Mouse (Mus musculus) stomach, embryonic 16.5 days (tissue): Measurements from ENCODE around the gene Pcgf5. TPM values are rescaled to one million over a fixed set of nuclear protein-coding genes. Genes with fewer than 3 reads are reported as not detected.

Source experiments
- ATAC-seq: fragments of 200-750 bp; cut with Nextera tagmentation; 2 replicates; pipeline ENCODE4 v1.8.0; 2017; ENCODE audit warnings: moderate number of reproducible peaks, moderate TSS enrichment; ENCODE audit not compliant: insufficient read depth, low FRiP score
- H3K27ac ChIP-seq: fragments of 300-500 bp; sonication (generic); 2 replicates; pipeline ENCODE4 v1.5.1; 2014; ENCODE audit warnings: low read length
- H3K27me3 ChIP-seq: fragments of 300-500 bp; sonication (generic); 2 replicates; pipeline ENCODE4 v1.6.1; 2014; ENCODE audit warnings: low read length, control low read depth, mixed read lengths; ENCODE audit not compliant: control insufficient read depth, insufficient read depth
- H3K36me3 ChIP-seq: fragments of 300-500 bp; sonication (generic); 2 replicates; pipeline ENCODE4 v1.6.1; 2014; ENCODE audit warnings: low read length; ENCODE audit not compliant: control insufficient read depth, insufficient read depth
- H3K4me1 ChIP-seq: fragments of 300-500 bp; sonication (generic); 2 replicates; pipeline ENCODE4 v1.6.1; 2014; ENCODE audit warnings: low read length, control low read depth, mixed read lengths; ENCODE audit not compliant: control insufficient read depth, insufficient read depth
- H3K4me2 ChIP-seq: fragments of 300-500 bp; sonication (generic); 2 replicates; pipeline ENCODE4 v1.6.1; 2014; ENCODE audit warnings: low read depth, low read length, mixed read lengths
- H3K4me3 ChIP-seq: fragments of 300-500 bp; sonication (generic); replicated peaks from 2 replicates; pipeline ENCODE4 v1.5.1; 2014; ENCODE audit warnings: mild to moderate bottlenecking, low read length
- H3K9ac ChIP-seq: fragments of 300-500 bp; sonication (generic); 2 replicates; pipeline ENCODE4 v1.6.1; 2014; ENCODE audit warnings: low read length
- H3K9me3 ChIP-seq: fragments of 300-500 bp; sonication (generic); replicated peaks from 2 replicates; pipeline ENCODE4 v1.6.1; 2016; ENCODE audit warnings: low read length, control low read depth; ENCODE audit not compliant: control insufficient read depth
- WGBS: fragments of 180-500 bp; shearing (Covaris S2); extraction: QIAGEN DNeasy Blood & Tissue Kit; methylation state at CpG from one replicate; pipeline ENCODE4 v1.1.7; 2014; 5-methylcytosine and 5-hydroxymethylcytosine counted together
- polyA plus RNA-seq: library from polyadenylated mRNA; unstranded; fragments of >200 nt; fragmentation: Nextera tagmentation; extraction: Ambion mirVana; gene quantifications from 2 replicates; pipeline ENCODE4 v1.2.1, GENCODE M21; 2015

Pcgf5 gene
- polyA plus RNA-seq, 1 experiment from 2014 or later, result 12.7 TPM

DNA sequence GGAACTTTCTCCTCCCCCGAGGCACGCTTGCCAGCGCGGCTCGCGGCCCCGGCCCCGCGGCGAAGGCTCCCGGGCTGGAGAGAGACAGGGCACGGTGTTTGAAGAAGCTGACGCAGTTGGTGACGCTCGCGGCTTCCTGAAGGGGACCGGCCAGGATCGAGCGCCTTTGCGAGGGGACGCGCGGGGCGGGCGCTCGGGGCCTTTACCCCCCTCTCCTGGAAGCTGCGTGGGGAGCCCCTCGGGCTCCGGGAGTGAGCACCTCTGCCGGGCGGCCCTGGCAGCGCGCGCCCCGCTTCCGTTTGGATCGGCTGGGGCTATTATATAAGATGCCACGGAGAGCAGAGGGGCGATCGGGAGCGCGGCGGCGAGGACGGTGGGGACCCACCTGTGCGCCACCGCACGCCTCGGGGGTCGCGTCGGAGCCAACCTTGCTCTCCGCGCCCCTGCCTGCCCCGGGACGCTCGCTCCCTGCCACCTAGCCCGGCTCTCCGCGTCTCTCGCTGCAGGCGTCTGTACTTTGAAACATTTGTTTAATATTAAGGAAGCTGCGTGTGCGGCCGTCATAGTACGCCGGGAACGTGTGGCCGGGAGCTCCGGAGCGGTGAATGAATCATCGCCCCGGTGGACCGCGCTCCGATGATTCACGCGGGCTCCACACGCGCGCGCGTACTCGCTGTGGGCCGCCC is 835 bp downstream of the Pcgf5 start:
- peak overlapping the region; percentile 78 for H3K9ac ChIP-seq
- peak; percentile 68 for ATAC-seq
- peak overlapping the region; percentile 79 for H3K4me3 ChIP-seq
- whole genome bisulfite sequencing, result under 1% methylated on average over 85 of the region's 85 CpGs
- peak overlapping the region; percentile 52 for H3K27ac ChIP-seq
- peaks cover 4% of the 10 kb centered on the region; the same call in 1 of the 2 replicates for H3K4me1 ChIP-seq
- peaks cover 23% of the 10 kb centered on the region for H3K27me3 ChIP-seq
- H3K4me2 ChIP-seq, result peak overlapping the region; percentile 100
- H3K36me3 ChIP-seq, result no peaks in the 10 kb centered on the region
- no peaks in the 10 kb centered on the region for H3K9me3 ChIP-seq

DNA sequence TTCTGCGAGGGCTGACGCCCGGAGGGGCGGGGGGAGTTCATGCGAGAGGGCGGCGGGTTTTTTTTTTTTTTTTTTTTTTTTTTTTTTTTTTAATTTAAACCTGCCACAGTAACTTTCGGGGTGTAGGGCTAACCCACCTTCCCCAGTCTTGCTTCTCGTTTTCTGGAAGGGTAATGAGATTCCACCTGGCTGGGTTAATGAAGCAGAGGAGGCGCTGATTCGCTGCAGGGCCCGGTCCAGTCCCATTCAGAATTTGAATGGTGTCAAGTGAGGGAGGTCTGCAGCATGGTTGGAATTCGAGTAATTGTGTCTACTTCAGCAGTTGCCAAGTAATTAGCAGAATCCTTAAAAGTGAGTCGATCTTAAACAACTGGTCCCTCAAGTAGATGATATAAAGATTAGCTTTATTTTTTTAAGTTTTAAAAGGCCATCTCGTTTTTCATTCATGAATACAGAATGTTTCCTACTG is 1.4 kb downstream of the Pcgf5 start:
- Histone ChIP-seq H3K9ac (peak overlapping the region; percentile 78), H3K27ac (no peak overlapping the region), H3K4me3 (peak overlapping the region; percentile 79), H3K4me2 (peak overlapping the region; percentile 100), H3K9me3 (no peaks in the 10 kb centered on the region), H3K4me1 (peaks cover 4% of the 10 kb centered on the region; the same call in 1 of the 2 replicates), H3K27me3 (peaks cover 23% of the 10 kb centered on the region), H3K36me3 (no peaks in the 10 kb centered on the region)
- no peak for ATAC-seq
- WGBS, result 4% methylated on average over 15 of the region's 15 CpGs

DNA sequence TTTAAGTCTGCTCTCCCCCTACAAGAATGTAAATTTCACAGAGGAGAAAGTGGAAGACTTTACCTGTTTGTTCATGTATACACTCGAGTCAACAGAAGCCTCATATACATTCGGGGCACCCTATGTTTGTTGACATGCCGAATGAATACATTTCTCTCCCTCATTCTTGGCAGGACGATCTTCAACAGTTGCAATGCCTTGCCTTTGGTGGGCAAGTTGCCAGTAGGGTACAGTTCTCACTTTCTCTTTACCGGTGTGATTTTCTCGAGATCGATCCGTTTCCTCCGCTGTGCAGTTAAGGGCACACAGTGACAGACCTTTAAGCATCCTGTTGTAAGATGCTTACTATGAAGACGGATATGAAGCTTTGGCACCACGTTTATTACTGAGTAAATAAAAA is 2.1 kb downstream of the Pcgf5 start:
- Histone ChIP-seq H3K9ac (no peak overlapping the region), H3K27ac (no peak overlapping the region), H3K9me3 (no peaks in the 10 kb centered on the region), H3K4me2 (no peak overlapping the region), H3K36me3 (no peaks in the 10 kb centered on the region), H3K27me3 (peaks cover 23% of the 10 kb centered on the region), H3K4me3 (no peak overlapping the region), H3K4me1 (peaks cover 4% of the 10 kb centered on the region; the same call in 1 of the 2 replicates)
- WGBS, result 77% methylated on average over 11 of the region's 11 CpGs
- no peak for ATAC-seq

DNA sequence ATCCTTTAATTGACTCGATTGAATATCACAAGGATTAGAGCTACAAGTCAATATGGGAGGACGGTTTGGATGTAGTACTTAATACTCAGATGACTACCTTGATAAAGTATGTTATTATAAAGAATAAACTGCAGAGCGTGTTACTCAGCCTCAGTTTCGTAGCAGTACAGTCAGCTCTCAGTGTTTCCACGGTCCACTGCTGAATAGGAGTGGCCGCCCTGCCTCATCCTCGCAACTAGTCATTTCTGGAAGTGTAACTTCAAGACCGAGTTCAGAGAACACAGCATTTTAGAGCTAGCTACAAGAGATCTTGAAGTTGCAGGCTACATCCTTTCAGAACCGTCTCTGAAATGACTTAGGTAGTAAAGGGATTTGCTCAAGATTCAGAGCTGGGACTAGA is 2.8 kb downstream of the Pcgf5 start:
- Histone ChIP-seq H3K27me3 (peaks cover 23% of the 10 kb centered on the region), H3K9me3 (no peaks in the 10 kb centered on the region), H3K36me3 (no peaks in the 10 kb centered on the region), H3K27ac (no peak overlapping the region), H3K4me2 (no peak overlapping the region), H3K4me1 (peaks cover 4% of the 10 kb centered on the region; the same call in 1 of the 2 replicates), H3K9ac (no peak overlapping the region), H3K4me3 (no peak overlapping the region)
- 86% methylated on average over 9 of the region's 9 CpGs for WGBS
- ATAC-seq, result no peak

DNA sequence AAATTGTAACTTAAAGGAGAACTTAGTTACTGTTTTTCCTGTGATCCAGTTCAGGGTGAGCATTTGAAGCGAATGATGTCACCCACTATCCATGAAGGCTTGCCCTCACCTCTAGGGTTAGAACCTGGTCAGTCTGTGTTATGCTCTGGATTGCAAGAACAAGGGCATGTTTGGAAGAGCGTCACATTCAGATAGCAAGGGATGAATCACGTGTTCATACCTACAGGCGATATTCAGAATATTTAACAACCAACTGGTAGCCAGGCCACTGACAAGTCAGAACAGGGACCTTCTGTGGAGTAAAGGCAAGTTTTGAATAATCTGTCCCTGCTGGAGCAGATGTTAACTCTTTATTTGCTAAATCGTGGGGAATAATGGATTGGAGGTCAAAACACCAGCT is 14.4 kb downstream of the Pcgf5 start:
- Histone ChIP-seq H3K9me3 (no peaks in the 10 kb centered on the region), H3K9ac (no peak overlapping the region), H3K27ac (no peak overlapping the region), H3K4me3 (no peak overlapping the region), H3K4me1 (no peaks in the 10 kb centered on the region), H3K36me3 (no peaks in the 10 kb centered on the region), H3K4me2 (no peak overlapping the region), H3K27me3 (no peaks in the 10 kb centered on the region)
- no peak for ATAC-seq
- 83% methylated on average over 5 of the region's 5 CpGs for WGBS

DNA sequence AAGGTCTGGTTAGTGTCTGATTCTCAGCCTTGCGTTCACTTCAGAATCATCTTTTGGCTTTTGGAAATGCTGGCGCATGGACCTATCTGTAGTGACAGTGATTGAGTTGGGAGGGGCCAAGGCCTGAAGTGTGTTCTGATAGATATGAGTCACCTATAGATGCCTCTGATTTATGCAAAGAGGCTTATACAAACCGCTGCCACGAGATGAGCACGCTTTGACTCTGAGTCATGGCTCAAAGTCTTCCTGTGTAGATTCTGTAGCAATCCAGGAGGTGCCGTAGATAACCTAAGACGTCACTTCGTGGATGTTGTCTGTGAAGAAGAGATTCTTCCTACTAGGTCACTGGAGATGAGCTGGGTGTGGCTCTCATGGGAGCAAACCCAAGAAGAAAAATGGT is 16.6 kb downstream of the Pcgf5 start:
- no peaks in the 10 kb centered on the region for H3K4me1 ChIP-seq
- ATAC-seq, result no peak
- H3K27ac ChIP-seq, result no peak overlapping the region
- no peaks in the 10 kb centered on the region for H3K9me3 ChIP-seq
- no peak overlapping the region for H3K4me3 ChIP-seq
- no peak overlapping the region for H3K4me2 ChIP-seq
- no peak overlapping the region for H3K9ac ChIP-seq
- H3K27me3 ChIP-seq, result no peaks in the 10 kb centered on the region
- H3K36me3 ChIP-seq, result no peaks in the 10 kb centered on the region
- 83% methylated on average over 8 of the region's 8 CpGs for WGBS

DNA sequence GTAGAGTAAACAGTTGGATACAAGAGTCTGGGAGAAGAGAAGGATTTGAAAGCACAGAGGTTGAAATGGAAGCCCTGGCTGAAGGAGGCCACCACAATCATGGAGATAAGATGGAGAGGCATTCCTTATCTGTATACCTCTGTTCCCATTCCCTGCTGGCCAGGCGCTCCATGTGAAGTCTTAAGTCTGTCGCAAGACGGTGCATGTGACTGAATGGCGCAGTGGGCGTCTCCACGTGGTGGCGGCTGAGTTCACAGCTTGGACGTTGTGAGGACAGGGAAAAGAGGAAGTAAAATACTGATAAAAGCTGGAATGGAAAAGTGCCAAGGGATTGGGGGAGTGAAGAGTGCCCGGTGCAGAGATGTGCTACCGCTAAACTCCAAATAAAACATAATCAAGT is 23.4 kb downstream of the Pcgf5 start:
- no peak overlapping the region for H3K4me2 ChIP-seq
- 0 out of 2 replicates have a peak, but pooled peaks have one; percentile 25 for ATAC-seq
- H3K4me1 ChIP-seq, result no peaks in the 10 kb centered on the region
- H3K36me3 ChIP-seq, result no peaks in the 10 kb centered on the region
- H3K9me3 ChIP-seq, result no peaks in the 10 kb centered on the region
- no peaks in the 10 kb centered on the region for H3K27me3 ChIP-seq
- H3K27ac ChIP-seq, result no peak overlapping the region
- H3K9ac ChIP-seq, result no peak overlapping the region
- 78% methylated on average over 10 of the region's 10 CpGs for WGBS
- H3K4me3 ChIP-seq, result no peak overlapping the region

DNA sequence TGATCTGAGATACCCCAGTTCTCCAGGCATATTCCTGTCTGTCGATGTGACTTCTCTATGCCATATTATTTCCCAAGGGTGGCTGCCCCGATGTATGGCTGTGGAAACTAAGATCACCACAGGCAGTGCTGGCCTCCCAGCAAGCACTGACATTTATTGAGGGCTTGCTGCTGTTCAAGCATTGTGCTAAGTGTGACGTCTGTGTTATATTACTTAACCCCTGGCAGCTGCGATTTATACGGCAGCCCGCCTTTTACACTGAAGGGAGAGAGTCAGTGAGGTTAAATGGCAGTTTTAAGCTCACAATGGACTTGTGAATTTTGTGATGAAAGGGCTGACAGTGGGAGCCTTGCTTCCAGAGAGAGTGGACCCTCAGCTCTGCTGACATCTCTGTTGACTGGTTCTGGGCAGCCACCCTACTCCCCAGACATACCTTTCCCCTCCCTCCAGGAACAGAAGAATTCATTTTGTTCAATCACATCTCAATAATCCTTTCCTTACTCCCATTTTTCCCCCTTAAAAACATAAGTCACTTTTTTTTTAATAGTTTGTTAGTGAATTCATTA is 25.0 kb downstream of the Pcgf5 start:
- no peak for ATAC-seq
- Histone ChIP-seq H3K4me2 (no peak overlapping the region), H3K4me1 (no peaks in the 10 kb centered on the region), H3K9ac (no peak overlapping the region), H3K9me3 (no peaks in the 10 kb centered on the region), H3K4me3 (no peak overlapping the region), H3K27ac (no peak overlapping the region), H3K27me3 (no peaks in the 10 kb centered on the region), H3K36me3 (no peaks in the 10 kb centered on the region)
- 46% methylated on average over 6 of the region's 6 CpGs for WGBS

DNA sequence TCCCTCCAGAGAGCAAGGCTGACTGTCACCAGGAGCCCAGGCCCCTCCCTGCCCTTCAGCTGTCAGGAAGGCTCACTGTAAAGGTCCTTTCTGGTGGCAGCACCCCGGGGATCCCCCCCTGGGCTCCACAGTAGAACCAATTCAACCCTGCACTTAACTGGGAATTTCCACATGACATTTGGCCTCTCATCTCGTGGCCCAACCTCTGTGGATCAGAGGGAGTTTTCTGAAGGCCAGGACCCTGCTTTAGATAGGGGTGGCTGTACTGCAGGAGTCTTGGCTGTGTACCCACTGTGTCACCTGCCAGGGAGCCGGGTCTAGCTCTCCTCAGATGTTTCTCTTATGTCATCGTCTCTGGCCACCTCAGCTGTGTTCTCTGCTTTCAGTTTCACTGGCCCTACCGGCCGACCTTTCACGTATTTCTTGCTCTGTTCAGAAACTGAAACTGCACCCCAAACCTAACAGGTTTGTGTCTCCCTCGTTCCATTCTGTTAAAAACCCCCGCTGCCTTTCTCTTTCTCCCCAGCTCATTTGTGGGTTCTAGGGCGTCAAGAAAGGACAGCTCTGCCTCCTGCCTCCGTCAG is 27.2 kb downstream of the Pcgf5 start:
- no peak overlapping the region for H3K9ac ChIP-seq
- no peaks in the 10 kb centered on the region for H3K4me1 ChIP-seq
- H3K4me3 ChIP-seq, result no peak overlapping the region
- no peaks in the 10 kb centered on the region for H3K27me3 ChIP-seq
- ATAC-seq, result no peak
- no peaks in the 10 kb centered on the region for H3K9me3 ChIP-seq
- no peaks in the 10 kb centered on the region for H3K36me3 ChIP-seq
- H3K27ac ChIP-seq, result no peak overlapping the region
- H3K4me2 ChIP-seq, result no peak overlapping the region
- WGBS, result 77% methylated on average over 11 of the region's 11 CpGs
